Mouse (Mus musculus) c-Kit-positive CD71-positive TER-119-negative erythroid progenitor cells, embryonic 14.5 days (primary cell): ENCODE results near the gene Clic5.

Experiments
- DNase-seq: peaks from one replicate; pipeline ENCODE4 v3.0.0-alpha.2; 2013; ENCODE audit warnings: low read depth

Clic5 gene

GRCm38 (mm10) chr17:44270043-44270442 lies 81.7 kb downstream of the Clic5 start:
- no peak for DNase-seq

DNA sequence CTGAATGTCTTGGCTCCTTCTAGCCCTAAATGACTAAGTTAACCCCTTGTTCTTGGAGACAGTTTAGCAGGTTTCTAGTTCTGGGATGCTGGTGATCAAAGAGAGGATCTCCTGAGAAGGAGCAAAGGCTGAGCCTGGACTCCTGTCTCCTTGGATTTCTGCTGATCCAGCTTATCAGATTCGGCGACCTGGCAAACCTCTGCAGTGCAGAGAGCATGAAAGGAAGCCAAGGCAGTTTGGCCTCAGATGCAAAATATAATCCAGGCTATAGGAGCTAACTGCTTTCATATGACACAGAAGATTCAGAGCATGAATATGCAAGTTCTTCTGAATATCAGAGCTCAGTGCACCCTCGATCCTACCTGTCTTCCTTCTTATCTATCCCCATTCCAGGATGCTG lies 83.0 kb downstream of the Clic5 start:
- DNase-seq = no peak

- no peak for DNase-seq
These were observed 86.4 kb downstream of the Clic5 start for GRCm38 (mm10) chr17:44274804-44275203.

DNA sequence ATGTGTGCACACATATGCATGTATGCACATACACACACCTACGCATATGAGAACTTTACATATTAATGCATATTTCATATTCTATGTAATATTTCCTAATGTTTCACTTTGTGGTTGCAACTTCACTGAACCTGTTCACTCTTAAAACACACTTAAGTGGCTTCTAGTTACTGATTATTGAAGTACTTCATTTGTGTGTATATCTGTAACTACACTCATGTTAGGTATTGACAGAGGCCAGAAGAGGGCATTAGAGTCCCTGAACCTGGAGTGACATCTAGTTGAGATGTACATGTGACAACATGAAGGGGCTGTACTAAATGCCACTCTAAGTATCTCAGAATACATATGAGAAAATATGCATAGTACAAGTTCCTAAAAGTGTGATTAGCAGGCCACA lies 99.9 kb downstream of the Clic5 start:
- no peak for DNase-seq

DNA sequence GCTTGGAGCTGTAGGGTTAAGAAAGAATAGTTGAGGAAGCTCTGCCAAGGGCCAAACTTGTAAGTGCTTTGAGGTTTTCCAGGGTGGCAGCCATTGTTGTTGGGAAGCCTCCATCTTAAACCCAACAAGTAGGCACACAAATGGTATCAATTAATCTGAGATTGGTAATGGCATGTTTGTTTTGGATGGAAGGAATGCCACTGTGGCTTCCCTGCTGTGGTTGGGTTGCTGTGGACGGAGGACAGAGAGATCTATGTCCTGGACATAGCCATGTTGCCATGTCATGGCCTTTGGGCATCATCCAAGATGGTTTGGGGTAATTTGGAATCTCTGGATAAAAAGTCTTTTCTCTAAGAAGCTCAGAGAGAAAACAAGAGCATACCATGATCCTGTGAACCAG lies 108.8 kb downstream of the Clic5 start:
- DNase-seq = no peak

- no peak for DNase-seq
These were observed 111.9 kb downstream of the Clic5 start for GRCm38 (mm10) chr17:44300236-44300635.

GRCm38 (mm10) chr17:44300723-44301122 lies 112.3 kb downstream of the Clic5 start:
- DNase-seq = no peak

DNA sequence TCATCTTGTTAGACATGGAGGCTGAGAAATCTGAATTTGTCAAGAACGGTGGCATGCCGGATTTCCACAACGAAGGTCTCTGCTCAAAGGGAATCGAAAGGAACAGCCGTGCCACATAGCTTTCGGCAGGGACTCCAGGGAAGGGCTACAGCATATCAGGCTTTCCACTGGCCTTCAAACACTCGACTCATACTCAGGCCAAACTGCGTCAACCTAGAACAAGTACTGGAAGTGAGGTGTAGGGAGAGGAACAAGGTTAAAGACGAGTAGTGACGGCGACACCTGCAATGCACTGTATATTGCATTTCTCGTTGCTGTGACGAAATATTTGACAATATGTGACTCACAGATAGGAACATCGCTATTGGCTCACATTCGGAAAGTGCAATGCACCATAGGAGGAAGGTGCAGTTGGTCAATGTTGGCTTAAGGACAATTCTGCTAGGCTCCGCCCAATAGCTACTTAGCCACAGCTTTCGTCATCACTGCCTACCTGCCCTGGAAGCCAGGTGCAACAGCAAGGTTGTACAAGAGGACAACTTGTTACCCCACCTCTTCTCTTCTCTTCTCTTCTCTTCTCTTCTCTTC lies 112.9 kb downstream of the Clic5 start:
- DNase-seq = no peak

DNA sequence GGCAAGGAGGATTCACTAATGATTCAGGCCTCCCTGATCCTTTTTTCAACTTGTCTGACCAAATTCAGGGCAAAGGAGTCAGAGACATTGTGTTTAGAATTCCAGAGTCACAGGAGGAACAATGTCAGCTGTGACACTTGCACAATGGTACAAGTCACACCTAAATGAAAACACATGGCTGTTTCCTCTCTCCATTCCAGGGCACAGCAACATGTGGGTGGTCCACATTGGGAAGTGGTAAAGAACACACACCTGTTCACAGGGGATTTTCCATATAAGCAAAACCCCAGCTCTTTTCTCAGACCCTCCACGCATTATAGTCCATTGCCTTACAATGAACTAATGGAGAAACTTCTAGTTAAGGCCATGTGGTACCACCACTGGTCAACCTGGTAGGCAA lies 115.7 kb downstream of the Clic5 start:
- no peak for DNase-seq

GRCm38 (mm10) chr17:44309914-44310622 lies 121.7 kb downstream of the Clic5 start:
- DNase-seq = no peak

DNA sequence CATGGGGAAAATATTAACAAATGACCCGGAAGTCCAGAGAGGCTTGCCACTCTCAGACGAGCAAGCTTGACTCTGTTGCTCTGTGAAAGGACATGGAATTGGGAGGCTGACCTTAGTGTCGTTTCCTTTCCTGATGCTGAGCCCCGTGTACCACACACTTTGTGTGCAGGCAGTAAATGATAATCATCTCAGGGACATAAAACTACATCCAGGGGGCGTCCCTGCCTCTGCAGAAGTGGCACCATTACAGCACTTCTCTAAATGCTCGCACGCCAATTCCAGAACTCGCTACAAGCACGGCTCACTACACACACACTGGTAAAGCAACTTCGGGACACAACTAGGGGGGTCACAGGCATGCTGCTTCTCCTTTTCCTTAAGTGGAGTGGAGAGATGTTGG lies 136.9 kb downstream of the Clic5 start:
- DNase-seq = no peak

DNA sequence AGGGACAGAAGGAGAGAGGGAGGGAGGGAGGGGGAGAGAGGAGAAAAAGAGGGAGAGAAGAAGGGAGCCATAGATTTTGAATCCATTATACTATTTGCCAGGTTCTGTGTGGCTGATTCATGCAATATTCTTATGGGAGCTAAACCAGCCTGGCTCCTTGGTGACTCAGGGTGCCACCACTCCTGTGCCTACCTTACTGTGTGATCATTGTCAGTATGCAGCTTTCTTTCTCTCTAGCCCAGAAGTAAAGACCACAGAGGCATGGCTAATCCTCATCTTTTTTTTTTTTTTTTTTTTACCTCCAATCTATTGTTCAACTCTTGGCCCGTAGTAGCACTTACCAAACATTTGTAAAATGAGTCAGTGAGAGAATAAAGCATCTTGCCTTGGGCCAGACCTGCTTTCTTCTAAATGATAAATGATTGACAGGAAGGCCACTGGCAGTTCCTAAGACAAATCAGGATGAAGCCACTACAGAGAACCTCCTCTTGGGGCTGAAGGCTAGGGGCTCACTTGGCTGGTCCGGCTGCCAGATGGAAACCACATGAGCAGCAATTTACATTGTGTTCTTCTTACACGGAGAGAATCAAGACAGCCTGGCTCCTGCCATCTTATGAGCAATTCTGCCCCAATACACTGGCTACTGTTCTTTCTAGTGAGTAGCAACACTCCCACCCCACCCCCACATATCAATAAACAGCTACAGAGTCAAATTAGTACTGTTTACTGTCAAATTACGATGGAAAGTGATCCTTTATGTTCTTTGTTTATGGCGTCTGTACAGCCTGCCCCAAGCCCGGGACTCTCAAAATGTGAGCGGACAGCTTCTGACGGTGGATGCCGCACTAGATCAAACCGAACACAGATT lies 139.1 kb downstream of the Clic5 start:
- DNase-seq = no peak

DNA sequence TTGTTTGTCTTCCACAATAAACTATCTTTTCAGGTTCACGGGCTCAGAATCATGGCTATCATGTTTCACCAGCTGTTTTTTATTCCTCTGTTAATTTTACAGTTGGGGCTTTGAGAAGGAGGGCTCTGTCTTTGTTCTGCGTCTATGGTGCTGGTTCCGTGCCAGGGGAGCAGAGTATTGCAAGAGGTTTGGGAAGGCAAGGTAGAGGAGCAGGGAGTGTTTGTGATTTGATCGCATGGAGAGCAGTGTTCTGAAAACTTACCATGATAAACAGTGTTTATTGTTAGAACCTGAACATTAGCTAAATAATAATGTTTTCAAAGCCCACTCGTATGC lies 139.7 kb downstream of the Clic5 start:
- no peak for DNase-seq
